Mouse (Mus musculus): ENCODE data around the gene Fgfr2. TPM values are rescaled to one million over a fixed set of nuclear protein-coding genes. Genes with fewer than 3 reads are reported as not detected.

The Fgfr2 gene
- total RNA-seq, 2 experiments from 2014 or later: 1.5 to 1.7 TPM

- no peak for DNase-seq
- intact Hi-C loops (cut with DNase I): no loop called here
Observed at GRCm38 (mm10) chr7:131669326-131669725, 1453.8 kb downstream of the Fgfr2 start.

GRCm38 (mm10) chr7:131660726-131661125 lies 1462.4 kb downstream of the Fgfr2 start:
- intact Hi-C loops (cut with DNase I): no loop called here
- no peak for DNase-seq

- intact Hi-C loops (cut with DNase I): no loop called here
- DNase-seq: no peak
Observed at GRCm38 (mm10) chr7:131656017-131656416, 1467.1 kb downstream of the Fgfr2 start.

- no peak for DNase-seq
- intact Hi-C loops (cut with DNase I): no loop called here
Observed at GRCm38 (mm10) chr7:131653416-131653815, 1469.7 kb downstream of the Fgfr2 start.

- intact Hi-C loops (cut with DNase I): no loop called here
- DNase-seq: no peak
Observed at GRCm38 (mm10) chr7:131651921-131652694, 1471.0 kb downstream of the Fgfr2 start.

- intact Hi-C loops (cut with DNase I): no loop called here
- DNase-seq: no peak
Observed at GRCm38 (mm10) chr7:131650277-131650676, 1472.9 kb downstream of the Fgfr2 start.

GRCm38 (mm10) chr7:131648276-131648675 lies 1474.9 kb downstream of the Fgfr2 start:
- DNase-seq: no peak
- intact Hi-C loops (cut with DNase I): no loop called here

GRCm38 (mm10) chr7:131647583-131647982 lies 1475.6 kb downstream of the Fgfr2 start:
- no peak for DNase-seq
- intact Hi-C loops (cut with DNase I): no loop called here

GRCm38 (mm10) chr7:131644586-131644985 lies 1478.6 kb downstream of the Fgfr2 start:
- no peak for DNase-seq
- intact Hi-C loops (cut with DNase I): no loop called here

- no peak for DNase-seq
- intact Hi-C loops (cut with DNase I): no loop called here
Observed at GRCm38 (mm10) chr7:131644051-131644450, 1479.1 kb downstream of the Fgfr2 start.

- intact Hi-C loops (cut with DNase I): no loop called here
- no peak for DNase-seq
Observed at GRCm38 (mm10) chr7:131643341-131643840, 1479.8 kb downstream of the Fgfr2 start.

- intact Hi-C loops (cut with DNase I): no loop called here
- no peak for DNase-seq
Observed at GRCm38 (mm10) chr7:131629562-131629961, 1493.6 kb downstream of the Fgfr2 start.

- intact Hi-C loops (cut with DNase I): no loop called here
Observed at GRCm38 (mm10) chr7:131628846-131629391, 1494.2 kb downstream of the Fgfr2 start.

GRCm38 (mm10) chr7:131628356-131628755 lies 1494.8 kb downstream of the Fgfr2 start:
- intact Hi-C loops (cut with DNase I): no loop called here
- no peak for DNase-seq

More at GRCm38 (mm10) chr7:131628846-131629391, 1494.2 kb downstream of the Fgfr2 start:
- no peak for DNase-seq

- intact Hi-C loops (cut with DNase I): no loop called here
- no peak for DNase-seq
Observed at GRCm38 (mm10) chr7:131609677-131610076, 1513.5 kb downstream of the Fgfr2 start.

- intact Hi-C loops (cut with DNase I): no loop called here
- DNase-seq: no peak
Observed at GRCm38 (mm10) chr7:131608049-131608448, 1515.1 kb downstream of the Fgfr2 start.

GRCm38 (mm10) chr7:131605481-131605880 lies 1517.7 kb downstream of the Fgfr2 start:
- DNase-seq: no peak
- intact Hi-C loops (cut with DNase I): no loop called here

- no peak for DNase-seq
- intact Hi-C loops (cut with DNase I): no loop called here
Observed at GRCm38 (mm10) chr7:131604946-131605345, 1518.2 kb downstream of the Fgfr2 start.

- intact Hi-C loops (cut with DNase I): no loop called here
- DNase-seq: no peak
Observed at GRCm38 (mm10) chr7:131603186-131603585, 1520.0 kb downstream of the Fgfr2 start.

- no peak for DNase-seq
- intact Hi-C loops (cut with DNase I): no loop called here
Observed at GRCm38 (mm10) chr7:131602106-131602505, 1521.0 kb downstream of the Fgfr2 start.

- no peak for DNase-seq
- intact Hi-C loops (cut with DNase I): no loop called here
Observed at GRCm38 (mm10) chr7:131598483-131598824, 1524.7 kb downstream of the Fgfr2 start.

- DNase-seq: no peak
- intact Hi-C loops (cut with DNase I): no loop called here
Observed at GRCm38 (mm10) chr7:131597779-131598482, 1525.2 kb downstream of the Fgfr2 start.
